Comparison of ENCODE assay signal across 8 mouse cellular contexts in the genomic region with DNA sequence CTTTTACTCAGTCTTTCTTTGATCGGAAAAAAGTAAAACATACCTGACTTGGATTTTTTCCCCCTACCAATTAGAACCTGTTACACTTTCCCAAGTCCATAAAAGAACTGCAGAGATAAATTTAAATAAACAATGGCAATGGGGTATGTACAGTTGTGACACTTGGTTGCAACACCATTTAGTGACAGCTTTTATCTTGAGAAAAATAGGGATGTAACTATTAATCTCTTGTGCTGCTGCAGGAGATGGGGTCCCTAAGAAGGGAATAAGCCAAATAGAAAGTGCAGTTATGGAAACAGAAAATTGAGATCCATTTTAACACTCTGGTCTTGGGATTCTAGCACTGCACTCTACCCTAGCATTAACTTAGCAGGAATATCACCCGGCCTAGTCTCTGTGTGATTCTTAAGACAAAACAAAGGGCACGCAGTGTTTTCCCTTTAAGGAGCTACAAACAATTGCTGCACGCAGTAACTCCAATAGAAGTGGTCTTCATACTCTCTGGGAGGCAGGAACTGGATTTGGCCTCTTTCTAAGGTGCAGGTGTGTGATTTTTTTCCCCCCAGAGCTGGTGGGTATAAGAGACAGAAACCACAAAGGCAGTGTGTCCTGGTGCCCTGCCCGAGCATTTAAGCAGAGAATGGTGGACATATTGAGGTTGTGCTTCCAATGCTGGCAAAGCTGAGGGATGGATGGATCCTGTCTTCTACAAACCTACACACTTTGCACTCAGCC. TPM values are rescaled to one million over a fixed set of nuclear protein-coding genes. Genes with fewer than 3 reads are reported as not detected.
DNase-seq lines count a peak whose midpoint lies in the region; ATAC-seq and TF ChIP-seq lines count a peak whose summit lies in the region.

No protein-coding gene starts in this region.

- H3K4me3 ChIP-seq in thymus, adult 2 months (ENCODE audit: control insufficient read depth, insufficient read depth, low read length): peak overlapping the region; percentile 71
- peak overlapping the region; percentile 51 for H3K4me3 ChIP-seq in liver, postnatal 0 days (ENCODE audit: low read depth, low read length)
- H3K4me3 ChIP-seq in stomach, postnatal 0 days (ENCODE audit: low read depth, low read length): peak overlapping the region; percentile 53

- peak overlapping the region; percentile 80 for H3K4me2 ChIP-seq in liver, postnatal 0 days (ENCODE audit: low read depth, low read length)
- peak overlapping the region; percentile 83 for H3K4me2 ChIP-seq in stomach, postnatal 0 days (replicated peaks; ENCODE audit: low read depth)

- intact Hi-C loops in heart, postnatal 10 days (cut with DNase I): loop anchor here (1.0 to 5.0 kb wide), 6 partner anchors 20 to 950 kb away; a partner anchor contains a TSS

- no peak for TF ChIP-seq POLR2A in thymus, adult 2 months (IDR thresholded peaks at IDR 0.05; ENCODE audit: control insufficient read depth, extremely low read depth, insufficient read depth, low read length, poor library complexity)

- no peaks in the 10 kb centered on the region for H3K36me3 ChIP-seq in thymus, adult 2 months (ENCODE audit: control insufficient read depth, insufficient read depth, low read length)
- H3K36me3 ChIP-seq in liver, postnatal 0 days (replicated peaks; ENCODE audit: insufficient read depth, low read length): no peaks in the 10 kb centered on the region
- no peaks in the 10 kb centered on the region for H3K36me3 ChIP-seq in stomach, postnatal 0 days (ENCODE audit: control insufficient read depth, insufficient read depth, low read length)

- peaks cover 12% of the 10 kb centered on the region for H3K4me1 ChIP-seq in thymus, adult 2 months (replicated peaks; ENCODE audit: control insufficient read depth, insufficient read depth, low read length)
- H3K4me1 ChIP-seq in liver, postnatal 0 days (ENCODE audit: insufficient read depth): peaks cover 15% of the 10 kb centered on the region
- H3K4me1 ChIP-seq in stomach, postnatal 0 days (replicated peaks; ENCODE audit: control insufficient read depth, insufficient read depth): no peaks in the 10 kb centered on the region; the same call in 1 of the 2 replicates

- H3K27ac ChIP-seq in thymus, adult 2 months (ENCODE audit: control insufficient read depth, insufficient read depth, low read length): no peak overlapping the region
- H3K27ac ChIP-seq in liver, postnatal 0 days (ENCODE audit: low read depth): peak overlapping the region; percentile 93
- peak overlapping the region; percentile 97 for H3K27ac ChIP-seq in stomach, postnatal 0 days (replicated peaks)

- no peak for ATAC-seq in liver, postnatal 0 days
- no peak for ATAC-seq in stomach, postnatal 0 days (ENCODE audit: low FRiP score, low TSS enrichment)
- ATAC-seq in activated CD4-positive, CD25-positive, alpha-beta regulatory T cell, adult 4 months: no peak

- WGBS in thymus, adult 2 months: 43% methylated on average over 5 of the region's 5 CpGs
- 32% methylated on average over 5 of the region's 5 CpGs for WGBS in liver, postnatal 0 days (ENCODE audit: insufficient replicate concordance)
- 46% methylated on average over 5 of the region's 5 CpGs for WGBS in stomach, postnatal 0 days

- H3K27me3 ChIP-seq in thymus, adult 2 months (ENCODE audit: control insufficient read depth, insufficient read depth, low read length): no peaks in the 10 kb centered on the region
- 0 out of 2 replicates have a peak, but pooled peaks cover 7% of the 10 kb centered on the region for H3K27me3 ChIP-seq in liver, postnatal 0 days (ENCODE audit: insufficient read depth, low read length)
- H3K27me3 ChIP-seq in stomach, postnatal 0 days (ENCODE audit: control insufficient read depth, insufficient read depth, low read length): no peaks in the 10 kb centered on the region

- DNase-seq in thymus, adult 2 months: no peak
- DNase-seq in thymus, postnatal 36 days: no peak
- peak; percentile 22 to 27 for DNase-seq in heart, postnatal 10 days
- no peak for DNase-seq in liver, postnatal 0 days
- DNase-seq in stomach, postnatal 0 days (ENCODE audit: low spot score): no peak
- no peak for DNase-seq in embryo, embryonic 9.5 days (ENCODE audit: extremely low spot score)
- DNase-seq in cerebellum, postnatal 14 days: no peak

- TF ChIP-seq CTCF in thymus, adult 2 months (IDR thresholded peaks at IDR 0.05; ENCODE audit: borderline replicate concordance, control insufficient read depth, extremely low read depth, insufficient read depth, low read length, poor library complexity): no peak
- no peak for TF ChIP-seq CTCF in liver, postnatal 0 days (IDR thresholded peaks at IDR 0.05; ENCODE audit: low read depth)
- no peak for TF ChIP-seq CTCF in stomach, postnatal 0 days (IDR thresholded peaks at IDR 0.05; ENCODE audit: low read depth)

- H3K9ac ChIP-seq in liver, postnatal 0 days (replicated peaks): peak overlapping the region; percentile 70
- H3K9ac ChIP-seq in stomach, postnatal 0 days (ENCODE audit: low read length): peak overlapping the region; percentile 78

- H3K9me3 ChIP-seq in liver, postnatal 0 days (ENCODE audit: low read length): no peaks in the 10 kb centered on the region
- H3K9me3 ChIP-seq in stomach, postnatal 0 days (ENCODE audit: control insufficient read depth, low read length): no peaks in the 10 kb centered on the region

- no peak for TF ChIP-seq EP300 in liver, postnatal 0 days (IDR thresholded peaks at IDR 0.05; ENCODE audit: low read depth)
- no peak for TF ChIP-seq EP300 in stomach, postnatal 0 days (optimal IDR thresholded peaks at IDR 0.05)

RNA-seq across cellular contexts. Expression of a gene that starts 20.1 kb away (rescaled TPM):
- polyA plus RNA-seq in thymus, adult 2 months (2012; rRNA removed): 26.4 and 33.6 TPM in 2 replicates
- 100 to 1,000 TPM; 196 to 199 TPM for total RNA-seq in heart, postnatal 10 days (2021)
- 9.9 TPM in 2 replicates for polyA plus RNA-seq in liver, postnatal 0 days (2015; fragmentation: Nextera tagmentation; extraction: Ambion mirVana)
- polyA plus RNA-seq in stomach, postnatal 0 days (2015; fragmentation: Nextera tagmentation; extraction: Ambion mirVana): 24.7 and 26.0 TPM in 2 replicates
- 10 to 100 TPM in 1 of 2 experiments, 1 to 10 TPM in 1; 7.3 to 12.6 TPM for polyA plus RNA-seq in activated CD4-positive, CD25-positive, alpha-beta regulatory T cell, adult 4 months (2017; shearing (Covaris generic))

RNA-seq across cellular contexts. Expression of a gene that starts 25.4 kb away (rescaled TPM):
- 0.09 TPM in 1 of 2 replicates, not detected in the other for polyA plus RNA-seq in thymus, adult 2 months (2012; rRNA removed)
- total RNA-seq in heart, postnatal 10 days (2021): under 1 TPM; 0.34 to 0.47 TPM
- not detected in 2 replicates for polyA plus RNA-seq in liver, postnatal 0 days (2015; fragmentation: Nextera tagmentation; extraction: Ambion mirVana)
- polyA plus RNA-seq in stomach, postnatal 0 days (2015; fragmentation: Nextera tagmentation; extraction: Ambion mirVana): 1.2 and 1.9 TPM in 2 replicates
- polyA plus RNA-seq in activated CD4-positive, CD25-positive, alpha-beta regulatory T cell, adult 4 months (2017; shearing (Covaris generic)): not detected

Comparison
In these comparisons a context has a peak if more than half of its experiments do, and no peak if none do; other contexts are left out.
1. DNase-seq: peak in heart, postnatal 10 days (2 of 2); none in thymus, adult 2 months (single experiment), thymus, postnatal 36 days (0 of 2), liver, postnatal 0 days (single experiment), stomach, postnatal 0 days (single experiment), embryo, embryonic 9.5 days (single experiment) and cerebellum, postnatal 14 days (0 of 2).
2. Peak in every context shown above with its lines, with median percentiles within 50 percentile points of each other: H3K4me3 ChIP-seq.